Mouse (Mus musculus): Measurements from ENCODE around the gene Lamb2.

The Lamb2 gene

GRCm38 (mm10) chr9:108461675-108462074 lies 17.9 kb upstream of the Lamb2 start:
- DNase-seq: no peak

DNA sequence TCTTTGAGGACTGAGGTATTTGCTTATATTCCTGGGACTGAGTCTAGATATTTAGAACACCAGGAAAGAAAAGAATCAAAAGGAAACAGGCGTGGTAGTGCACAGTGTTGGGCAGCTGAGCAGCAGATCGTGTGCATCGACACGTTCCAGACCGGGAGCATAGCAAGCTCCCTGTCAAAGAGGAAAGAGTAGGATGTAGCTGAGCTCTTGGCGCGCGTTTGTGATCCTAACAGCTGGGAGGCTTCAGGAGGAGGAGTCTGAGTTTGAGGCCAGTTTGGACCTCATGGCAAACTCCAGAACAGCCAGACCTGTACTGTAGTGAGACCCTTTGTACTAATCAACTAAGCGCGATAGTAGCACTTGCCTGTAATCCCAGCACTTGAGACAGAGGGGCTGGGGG lies 17.3 kb upstream of the Lamb2 start:
- no peak for DNase-seq

- DNase-seq: no peak
Observed at GRCm38 (mm10) chr9:108463713-108464112, 15.8 kb upstream of the Lamb2 start.

GRCm38 (mm10) chr9:108466219-108466618 lies 13.3 kb upstream of the Lamb2 start:
- DNase-seq: no peak

DNA sequence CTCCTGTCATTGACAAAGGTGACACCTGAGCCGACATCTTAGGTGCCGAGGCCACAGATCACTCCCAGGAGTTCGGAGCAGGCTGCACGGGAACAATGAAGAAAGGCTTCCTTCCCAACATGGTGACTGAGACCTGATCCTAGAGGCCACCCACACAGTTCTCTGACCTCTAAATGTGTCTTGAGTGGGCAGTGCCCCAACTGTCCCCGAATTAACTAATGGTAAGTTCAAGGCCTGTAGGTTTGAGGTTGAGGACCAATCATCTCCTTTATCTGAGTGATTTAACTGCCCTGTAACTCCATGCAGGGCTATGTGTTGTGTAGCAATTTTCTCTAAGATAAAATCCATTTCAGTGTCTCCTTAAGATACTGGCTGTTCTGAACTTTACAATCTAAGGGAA lies 10.1 kb upstream of the Lamb2 start:
- DNase-seq: no peak

DNA sequence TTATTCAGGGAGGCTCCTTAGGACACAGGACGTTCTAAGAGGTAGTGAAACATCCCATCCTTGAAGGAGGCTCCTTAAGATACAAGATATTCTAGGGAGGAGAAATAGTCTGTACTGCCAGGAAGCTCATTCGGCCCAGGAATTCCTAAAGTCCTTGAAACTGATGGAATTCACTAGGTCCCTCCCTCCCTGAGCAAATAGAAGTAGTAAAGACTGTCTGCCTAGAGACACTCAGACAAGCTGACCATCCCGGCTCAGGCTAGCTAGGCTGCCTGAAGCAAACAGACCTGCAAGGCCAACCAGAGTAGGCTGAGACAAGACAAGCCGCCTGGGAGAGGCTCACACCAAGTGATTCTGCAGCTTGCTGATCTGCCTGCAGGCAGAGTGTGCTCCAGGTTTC lies 9.7 kb upstream of the Lamb2 start:
- DNase-seq: no peak

- no peak for DNase-seq
Observed at GRCm38 (mm10) chr9:108474528-108474927, 5.0 kb upstream of the Lamb2 start.

- no peak for DNase-seq
Observed at GRCm38 (mm10) chr9:108478638-108479156, 839 bp upstream of the Lamb2 start.

GRCm38 (mm10) chr9:108479241-108479640 lies 295 bp upstream of the Lamb2 start:
- no peak for DNase-seq

- no peak for DNase-seq
Observed at GRCm38 (mm10) chr9:108480813-108481519, 1.4 kb downstream of the Lamb2 start.

- DNase-seq: no peak
Observed at GRCm38 (mm10) chr9:108481520-108482210, 2.1 kb downstream of the Lamb2 start.

DNA sequence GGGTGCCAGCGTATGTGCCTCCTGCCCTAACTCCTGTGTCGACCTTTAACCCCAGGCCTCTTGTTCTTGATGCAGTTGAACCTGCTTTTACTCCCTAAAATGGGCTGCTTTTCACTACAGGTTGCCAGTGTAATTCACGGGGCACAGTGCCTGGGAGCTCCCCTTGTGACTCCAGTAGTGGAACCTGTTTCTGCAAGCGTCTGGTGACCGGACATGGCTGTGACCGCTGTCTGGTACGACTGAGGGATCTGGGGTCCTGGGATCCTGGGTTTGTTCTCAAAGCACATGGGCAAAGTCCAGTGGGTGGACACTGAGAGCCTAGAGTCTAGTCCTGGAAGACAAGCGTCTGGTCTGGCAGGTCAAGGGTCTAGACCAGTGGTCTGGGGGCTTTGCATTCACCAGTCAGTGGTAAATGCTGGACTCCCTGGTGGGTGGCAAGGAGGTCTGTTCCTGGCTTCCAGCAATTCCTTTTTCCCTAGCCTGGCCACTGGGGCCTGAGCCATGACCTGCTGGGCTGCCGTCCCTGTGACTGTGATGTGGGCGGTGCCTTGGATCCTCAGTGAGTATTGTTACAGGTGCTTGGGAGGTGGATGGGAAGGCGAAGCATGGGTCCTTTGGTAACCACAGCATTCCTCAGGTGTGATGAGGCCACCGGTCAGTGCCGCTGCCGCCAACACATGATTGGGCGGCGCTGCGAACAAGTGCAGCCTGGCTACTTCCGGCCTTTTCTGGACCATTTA lies 3.7 kb downstream of the Lamb2 start:
- DNase-seq: no peak

DNA sequence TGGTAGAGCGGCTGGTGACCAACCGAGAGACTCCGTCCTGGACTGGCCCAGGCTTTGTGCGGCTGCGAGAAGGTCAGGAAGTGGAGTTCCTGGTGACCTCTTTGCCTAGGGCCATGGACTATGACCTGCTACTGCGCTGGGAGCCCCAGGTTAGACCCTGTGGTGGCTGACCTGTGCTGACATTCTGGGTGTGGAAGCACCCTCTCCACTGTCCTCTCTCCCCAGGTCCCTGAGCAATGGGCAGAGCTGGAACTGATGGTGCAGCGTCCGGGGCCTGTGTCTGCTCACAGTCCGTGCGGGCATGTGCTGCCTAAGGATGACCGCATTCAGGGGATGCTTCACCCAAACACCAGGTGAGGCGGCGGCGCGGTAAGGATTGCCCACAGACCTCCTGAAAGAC lies 4.5 kb downstream of the Lamb2 start:
- no peak for DNase-seq

GRCm38 (mm10) chr9:108485301-108485875 lies 5.9 kb downstream of the Lamb2 start:
- no peak for DNase-seq

DNA sequence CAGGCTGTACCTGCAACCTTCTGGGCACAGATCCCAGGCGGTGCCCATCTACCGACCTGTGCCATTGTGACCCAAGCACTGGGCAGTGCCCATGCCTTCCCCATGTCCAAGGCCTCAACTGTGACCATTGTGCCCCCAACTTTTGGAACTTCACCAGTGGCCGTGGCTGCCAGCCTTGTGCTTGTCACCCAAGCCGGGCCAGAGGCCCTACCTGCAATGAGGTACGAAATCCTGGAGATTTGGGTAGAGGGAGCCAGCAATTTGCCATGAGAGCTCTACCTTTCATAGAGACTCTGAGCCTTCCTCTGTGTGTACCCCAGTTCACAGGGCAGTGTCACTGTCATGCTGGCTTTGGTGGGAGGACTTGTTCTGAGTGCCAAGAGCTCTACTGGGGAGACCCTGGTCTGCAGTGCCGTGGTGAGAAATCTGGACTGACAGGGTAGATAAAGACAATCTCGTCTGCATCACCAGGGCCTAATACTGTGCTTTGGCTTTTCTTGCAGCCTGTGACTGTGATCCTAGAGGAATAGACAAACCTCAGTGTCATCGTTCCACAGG lies 7.5 kb downstream of the Lamb2 start:
- no peak for DNase-seq

DNA sequence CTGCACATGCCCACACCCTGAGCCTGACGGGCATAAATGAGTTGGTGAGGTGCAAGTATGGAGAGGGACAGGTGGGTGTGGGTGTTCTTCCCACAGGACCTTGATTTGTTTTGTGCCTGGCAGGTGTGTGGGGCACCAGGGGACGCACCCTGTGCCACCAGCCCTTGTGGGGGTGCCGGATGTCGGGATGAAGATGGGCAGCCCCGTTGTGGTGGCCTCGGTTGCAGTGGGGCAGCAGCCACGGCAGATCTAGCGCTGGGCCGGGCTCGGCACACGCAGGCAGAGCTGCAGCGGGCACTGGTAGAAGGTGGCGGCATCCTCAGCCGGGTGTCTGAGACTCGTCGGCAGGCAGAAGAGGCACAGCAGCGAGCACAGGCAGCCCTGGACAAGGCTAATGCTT lies 8.9 kb downstream of the Lamb2 start:
- DNase-seq: no peak

DNA sequence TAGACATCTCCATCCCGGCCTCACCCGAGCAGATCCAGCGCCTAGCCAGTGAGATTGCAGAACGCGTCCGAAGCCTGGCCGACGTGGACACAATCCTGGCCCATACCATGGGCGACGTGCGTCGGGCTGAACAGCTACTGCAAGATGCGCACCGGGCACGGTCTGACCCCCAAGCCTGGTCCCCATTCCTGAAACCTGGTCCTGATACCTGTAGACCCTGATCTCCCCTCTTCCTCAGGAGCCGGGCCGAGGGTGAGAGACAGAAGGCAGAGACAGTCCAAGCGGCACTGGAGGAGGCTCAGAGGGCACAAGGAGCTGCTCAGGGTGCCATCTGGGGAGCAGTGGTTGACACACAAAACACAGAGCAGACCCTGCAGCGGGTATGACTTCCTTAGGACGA lies 9.7 kb downstream of the Lamb2 start:
- DNase-seq: no peak

- DNase-seq: no peak
Observed at GRCm38 (mm10) chr9:108489702-108490558, 10.4 kb downstream of the Lamb2 start.

GRCm38 (mm10) chr9:108490559-108491285 lies 11.2 kb downstream of the Lamb2 start, which contains the start of gene Usp19:
Gene Usp19, plus strand, starts transcription at chr9:108490602.
- peak; percentile 95 for DNase-seq

DNA sequence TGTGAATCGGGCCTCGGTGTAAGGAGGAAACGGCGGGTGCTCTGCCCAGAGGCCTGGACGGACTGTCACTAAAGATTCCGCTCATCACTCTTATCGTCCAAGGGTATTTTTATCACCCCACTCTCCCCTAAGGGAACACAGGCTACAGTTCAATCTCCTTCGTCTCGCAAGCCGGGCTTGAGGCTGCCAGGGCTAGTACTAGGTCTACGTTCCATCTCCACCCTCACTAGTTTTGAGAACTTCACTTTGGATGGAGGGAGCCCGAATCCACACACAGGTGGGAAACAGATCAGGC lies 11.7 kb downstream of the Lamb2 start:
- DNase-seq: no peak

DNA sequence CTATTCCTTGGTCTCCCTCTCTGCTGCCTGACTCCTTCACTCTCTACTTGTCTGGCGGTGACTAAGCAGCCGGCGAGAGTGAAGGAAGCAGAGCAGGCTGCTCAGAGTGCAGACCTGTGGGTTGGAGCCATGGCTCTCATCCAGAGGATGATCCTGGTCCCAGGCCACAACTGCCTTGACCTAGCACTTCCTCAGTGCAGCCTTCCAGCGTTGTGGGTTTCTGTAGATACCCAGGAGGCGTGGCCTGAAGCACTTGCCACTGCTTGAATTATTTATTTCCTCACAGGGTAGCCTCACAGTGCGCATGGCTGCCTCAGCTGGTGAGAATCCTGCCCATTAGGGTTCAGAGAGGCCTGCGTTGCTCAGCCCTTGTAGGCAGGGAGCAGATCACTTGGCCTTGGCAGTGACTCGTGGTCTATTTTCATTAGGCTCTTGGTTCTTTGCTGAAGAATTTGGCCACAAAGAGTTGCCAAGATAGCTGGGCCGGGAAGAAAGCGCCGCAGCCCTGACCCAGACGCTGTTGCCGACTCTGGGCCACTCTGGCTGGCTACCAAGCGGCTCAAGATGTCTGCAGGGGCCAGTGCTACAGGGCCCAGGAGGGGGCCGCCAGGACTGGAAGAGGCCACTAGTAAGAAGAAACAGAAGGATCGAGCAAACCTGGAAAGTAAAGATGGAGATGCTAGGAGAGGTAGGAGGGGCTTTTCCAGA lies 12.7 kb downstream of the Lamb2 start:
- no peak for DNase-seq

Measured in B cell, adult 2 months (primary cell).